Mouse (Mus musculus): Measurements from ENCODE around the gene Klf12.

Klf12 gene

GRCm38 (mm10) chr14:100017219-100017618, 267.3 kb downstream of the Klf12 start:
- no peak for DNase-seq

GRCm38 (mm10) chr14:100010525-100010924, 274.0 kb downstream of the Klf12 start:
- no peak for DNase-seq

- DNase-seq = peak; percentile 80
These were observed 274.6 kb downstream of the Klf12 start for GRCm38 (mm10) chr14:100009790-100010382.

GRCm38 (mm10) chr14:99983510-99983909, 301.0 kb downstream of the Klf12 start:
- peak; percentile 14 for DNase-seq

- DNase-seq = no peak
These were observed 303.3 kb downstream of the Klf12 start for GRCm38 (mm10) chr14:99981209-99981608.

- DNase-seq = no peak
These were observed 316.6 kb downstream of the Klf12 start for GRCm38 (mm10) chr14:99967920-99968319.

- DNase-seq = no peak
These were observed 323.8 kb downstream of the Klf12 start for GRCm38 (mm10) chr14:99960500-99961229.

- DNase-seq = no peak
These were observed 329.3 kb downstream of the Klf12 start for GRCm38 (mm10) chr14:99955133-99955532.

GRCm38 (mm10) chr14:99944221-99945108, 340.0 kb downstream of the Klf12 start:
- peak; percentile 43 for DNase-seq

GRCm38 (mm10) chr14:99943156-99943555, 341.3 kb downstream of the Klf12 start:
- peak; percentile 80 for DNase-seq

GRCm38 (mm10) chr14:99933456-99933855, 351.0 kb downstream of the Klf12 start:
- no peak for DNase-seq

- DNase-seq = peak; percentile 89
These were observed 352.6 kb downstream of the Klf12 start for GRCm38 (mm10) chr14:99931879-99932278.

- DNase-seq = no peak
These were observed 372.6 kb downstream of the Klf12 start for GRCm38 (mm10) chr14:99911912-99912311.

GRCm38 (mm10) chr14:99910876-99911275, 373.6 kb downstream of the Klf12 start:
- no peak for DNase-seq

- no peak for DNase-seq
These were observed 383.6 kb downstream of the Klf12 start for GRCm38 (mm10) chr14:99900902-99901301.

GRCm38 (mm10) chr14:99898861-99899260, 385.6 kb downstream of the Klf12 start:
- no peak for DNase-seq

- peak; percentile 83 for DNase-seq
These were observed 389.6 kb downstream of the Klf12 start for GRCm38 (mm10) chr14:99894708-99895383.

- DNase-seq = no peak
These were observed 390.4 kb downstream of the Klf12 start for GRCm38 (mm10) chr14:99894062-99894461.

GRCm38 (mm10) chr14:99886503-99886902, 398.0 kb downstream of the Klf12 start:
- DNase-seq = no peak

GRCm38 (mm10) chr14:99885562-99885961, 398.9 kb downstream of the Klf12 start:
- no peak for DNase-seq

GRCm38 (mm10) chr14:99885128-99885527, 399.4 kb downstream of the Klf12 start:
- no peak for DNase-seq

- no peak for DNase-seq
These were observed 407.5 kb downstream of the Klf12 start for GRCm38 (mm10) chr14:99876791-99877578.

Measured in embryo, embryonic 11 days (tissue).